In genomic region chr2:141955197-141955596, GRCm38 (mm10) we compare ENCODE assay signal across 13 mouse cellular contexts.
DNase-seq lines count a peak whose midpoint lies in the region; ATAC-seq and TF ChIP-seq lines count a peak whose summit lies in the region.
"Had no signal": no experiment of that assay in that cellular context is flagged by ENCODE, and none has a peak within 500 bp of the region (broad histone marks: within the 10 kb centered on the region; RNA-seq: fewer than 3 reads in every experiment).

No protein-coding gene starts in this region.

- peak; percentile 80 for ATAC-seq in neural tube, embryonic 12.5 days (ENCODE audit: low FRiP score, low read depth)
- ATAC-seq in neural tube, embryonic 15.5 days (ENCODE audit: low FRiP score): no peak
- ATAC-seq in forebrain, embryonic 11.5 days (replicated peaks; ENCODE audit: low FRiP score): peak; percentile 93
- 0 out of 2 replicates have a peak, but pooled peaks have one; percentile 45 for ATAC-seq in hindbrain, postnatal 0 days

- no peaks in the 10 kb centered on the region for H3K4me1 ChIP-seq in neural tube, embryonic 12.5 days
- no peaks in the 10 kb centered on the region for H3K4me1 ChIP-seq in neural tube, embryonic 15.5 days
- H3K4me1 ChIP-seq in forebrain, embryonic 11.5 days (replicated peaks; ENCODE audit: control insufficient read depth, insufficient read depth, low read length): 0 out of 2 replicates have a peak, but pooled peaks cover 2% of the 10 kb centered on the region
- H3K4me1 ChIP-seq in hindbrain, postnatal 0 days (ENCODE audit: insufficient read depth, low read length): no peaks in the 10 kb centered on the region
- H3K4me1 ChIP-seq: embryonic facial prominence, embryonic 13.5 days; heart, embryonic 15.5 days; kidney, embryonic 15.5 days; liver, embryonic 13.5 days had no signal

- no peaks in the 10 kb centered on the region for H3K9me3 ChIP-seq in neural tube, embryonic 12.5 days
- H3K9me3 ChIP-seq in neural tube, embryonic 15.5 days (replicated peaks): no peaks in the 10 kb centered on the region
- no peaks in the 10 kb centered on the region for H3K9me3 ChIP-seq in forebrain, embryonic 11.5 days (ENCODE audit: control insufficient read depth, low read length)
- no peaks in the 10 kb centered on the region for H3K9me3 ChIP-seq in hindbrain, postnatal 0 days (ENCODE audit: low read length)
- H3K9me3 ChIP-seq: embryonic facial prominence, embryonic 13.5 days; heart, embryonic 15.5 days; kidney, embryonic 15.5 days; liver, embryonic 13.5 days had no signal

- H3K36me3 ChIP-seq in neural tube, embryonic 12.5 days: no peaks in the 10 kb centered on the region
- no peaks in the 10 kb centered on the region for H3K36me3 ChIP-seq in neural tube, embryonic 15.5 days
- no peaks in the 10 kb centered on the region for H3K36me3 ChIP-seq in forebrain, embryonic 11.5 days (ENCODE audit: control insufficient read depth, insufficient read depth, low read length)
- H3K36me3 ChIP-seq in hindbrain, postnatal 0 days (ENCODE audit: insufficient read depth, low read length): no peaks in the 10 kb centered on the region
- H3K36me3 ChIP-seq: embryonic facial prominence, embryonic 13.5 days; heart, embryonic 15.5 days; kidney, embryonic 15.5 days; liver, embryonic 13.5 days had no signal

- no peak overlapping the region for H3K4me2 ChIP-seq in neural tube, embryonic 12.5 days (replicated peaks)
- H3K4me2 ChIP-seq in neural tube, embryonic 15.5 days: no peak overlapping the region
- no peak overlapping the region for H3K4me2 ChIP-seq in forebrain, embryonic 11.5 days (ENCODE audit: low read depth, low read length, severe bottlenecking)
- no peak overlapping the region for H3K4me2 ChIP-seq in hindbrain, postnatal 0 days (ENCODE audit: low read depth, low read length)
- H3K4me2 ChIP-seq: embryonic facial prominence, embryonic 13.5 days; heart, embryonic 15.5 days; kidney, embryonic 15.5 days; liver, embryonic 13.5 days had no signal

- DNase-seq in forebrain, embryonic 11.5 days (ENCODE audit: low spot score): peak; percentile 74
- peak; percentile 25 for DNase-seq in hindbrain, postnatal 0 days (ENCODE audit: low spot score)
- DNase-seq in urinary bladder, postnatal 14 days (ENCODE audit: low spot score): no peak
- no peak for DNase-seq in urinary bladder, postnatal 25 days (ENCODE audit: low spot score)
- no peak for DNase-seq in adrenal gland, postnatal 4 days (ENCODE audit: low spot score in 2 of 2)
- no peak for DNase-seq in kidney, adult 11 months
- DNase-seq: adrenal gland, postnatal 10 days; liver, embryonic 13.5 days had no signal

- no peaks in the 10 kb centered on the region for H3K27me3 ChIP-seq in neural tube, embryonic 12.5 days (replicated peaks)
- no peaks in the 10 kb centered on the region for H3K27me3 ChIP-seq in neural tube, embryonic 15.5 days (replicated peaks)
- H3K27me3 ChIP-seq in forebrain, embryonic 11.5 days (ENCODE audit: control insufficient read depth, insufficient read depth, low read length): no peaks in the 10 kb centered on the region
- H3K27me3 ChIP-seq in hindbrain, postnatal 0 days (ENCODE audit: insufficient read depth, low read length): no peaks in the 10 kb centered on the region
- H3K27me3 ChIP-seq: embryonic facial prominence, embryonic 13.5 days; heart, embryonic 15.5 days; kidney, embryonic 15.5 days; liver, embryonic 13.5 days had no signal

- H3K4me3 ChIP-seq in neural tube, embryonic 12.5 days: no peak overlapping the region
- H3K4me3 ChIP-seq in neural tube, embryonic 15.5 days (replicated peaks): no peak overlapping the region
- H3K4me3 ChIP-seq in forebrain, embryonic 11.5 days (ENCODE audit: low read depth, low read length): no peak overlapping the region
- H3K4me3 ChIP-seq in hindbrain, postnatal 0 days (ENCODE audit: low read length): no peak overlapping the region
- H3K4me3 ChIP-seq: embryonic facial prominence, embryonic 13.5 days; heart, embryonic 15.5 days; kidney, embryonic 15.5 days; liver, embryonic 13.5 days had no signal

- no peak for TF ChIP-seq CTCF in hindbrain, postnatal 0 days (IDR thresholded peaks at IDR 0.05; ENCODE audit: low read depth)

- WGBS in neural tube, embryonic 12.5 days: 7% methylated on average over 3 of the region's 3 CpGs
- WGBS in neural tube, embryonic 15.5 days: 5% methylated on average over 3 of the region's 3 CpGs
- 7% methylated on average over 3 of the region's 3 CpGs for WGBS in forebrain, embryonic 11.5 days
- 8% methylated on average over 3 of the region's 3 CpGs for WGBS in hindbrain, postnatal 0 days

- no peak overlapping the region for H3K9ac ChIP-seq in neural tube, embryonic 12.5 days
- no peak overlapping the region for H3K9ac ChIP-seq in neural tube, embryonic 15.5 days (replicated peaks)
- H3K9ac ChIP-seq in forebrain, embryonic 11.5 days (ENCODE audit: low read length): no peak overlapping the region
- no peak overlapping the region for H3K9ac ChIP-seq in hindbrain, postnatal 0 days (replicated peaks; ENCODE audit: low read length)
- H3K9ac ChIP-seq: embryonic facial prominence, embryonic 13.5 days; heart, embryonic 15.5 days; kidney, embryonic 15.5 days; liver, embryonic 13.5 days had no signal

- no peak overlapping the region for H3K27ac ChIP-seq in neural tube, embryonic 12.5 days
- H3K27ac ChIP-seq in neural tube, embryonic 15.5 days (replicated peaks): no peak overlapping the region
- no peak overlapping the region for H3K27ac ChIP-seq in forebrain, embryonic 11.5 days (ENCODE audit: low read depth, low read length)
- H3K27ac ChIP-seq in hindbrain, postnatal 0 days: no peak overlapping the region
- H3K27ac ChIP-seq: embryonic facial prominence, embryonic 13.5 days; heart, embryonic 15.5 days; kidney, embryonic 15.5 days; liver, embryonic 13.5 days had no signal

Comparison
In these comparisons a context has a peak if more than half of its experiments do, and no peak if none do; other contexts are left out.
1. DNase-seq: peak in forebrain, embryonic 11.5 days (single experiment) and hindbrain, postnatal 0 days (single experiment); none in urinary bladder, postnatal 14 days (single experiment), urinary bladder, postnatal 25 days (single experiment), adrenal gland, postnatal 4 days (0 of 2) and kidney, adult 11 months (single experiment).